Mouse (Mus musculus): ENCODE data around the gene Anapc15-ps.

The Anapc15-ps gene

GRCm38 (mm10) chr10:95689833-95690232, 16.6 kb upstream of the Anapc15-ps start:
- DNase-seq (ENCODE audit: low spot score in 2 of 2): no peak

- no peak for DNase-seq (ENCODE audit: low spot score in 2 of 2)
Measured at GRCm38 (mm10) chr10:95689058-95689457, 15.8 kb upstream of the Anapc15-ps start.

GRCm38 (mm10) chr10:95687558-95688141, 14.4 kb upstream of the Anapc15-ps start:
- no peak for DNase-seq (ENCODE audit: low spot score in 2 of 2)

- no peak for DNase-seq (ENCODE audit: low spot score in 2 of 2)
Measured at GRCm38 (mm10) chr10:95686041-95686440, 12.8 kb upstream of the Anapc15-ps start.

DNA sequence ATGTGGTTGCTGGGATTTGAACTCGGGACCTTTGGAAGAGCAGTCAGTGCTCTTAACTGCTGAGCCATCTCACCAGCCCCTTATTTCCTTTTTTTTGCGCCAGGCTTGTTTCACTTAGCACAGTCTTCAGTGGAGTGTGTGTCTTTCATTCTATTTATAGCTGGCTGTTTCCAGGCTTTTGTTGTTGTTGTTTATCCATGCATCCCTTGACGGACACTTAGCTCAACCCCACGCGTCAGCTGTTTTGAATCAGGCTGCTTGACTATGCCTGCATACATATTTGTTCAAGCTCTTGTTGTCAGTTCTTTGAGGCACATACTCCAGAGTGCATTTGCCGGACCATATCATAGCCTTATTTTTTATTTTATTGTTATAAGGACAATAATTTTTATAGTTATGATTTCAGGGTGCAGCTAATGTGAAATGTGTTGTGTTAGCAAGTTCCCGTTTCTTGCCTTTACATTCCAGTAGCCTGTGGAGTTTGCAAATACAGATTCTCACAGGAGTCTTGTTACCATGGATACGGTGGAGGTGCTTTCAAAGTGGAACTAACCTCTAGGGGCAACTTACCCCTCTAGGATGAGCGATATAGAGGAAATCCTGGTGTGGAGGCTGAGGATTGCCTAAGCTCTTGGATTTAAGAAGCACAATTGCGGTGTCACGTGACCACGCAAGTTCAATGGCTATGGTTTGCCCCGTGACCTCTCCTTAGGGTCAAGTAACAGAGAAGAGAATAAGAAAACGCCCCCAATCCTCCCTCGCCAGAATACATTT, 11.7 kb upstream of the Anapc15-ps start:
- no peak for DNase-seq (ENCODE audit: low spot score in 2 of 2)

DNA sequence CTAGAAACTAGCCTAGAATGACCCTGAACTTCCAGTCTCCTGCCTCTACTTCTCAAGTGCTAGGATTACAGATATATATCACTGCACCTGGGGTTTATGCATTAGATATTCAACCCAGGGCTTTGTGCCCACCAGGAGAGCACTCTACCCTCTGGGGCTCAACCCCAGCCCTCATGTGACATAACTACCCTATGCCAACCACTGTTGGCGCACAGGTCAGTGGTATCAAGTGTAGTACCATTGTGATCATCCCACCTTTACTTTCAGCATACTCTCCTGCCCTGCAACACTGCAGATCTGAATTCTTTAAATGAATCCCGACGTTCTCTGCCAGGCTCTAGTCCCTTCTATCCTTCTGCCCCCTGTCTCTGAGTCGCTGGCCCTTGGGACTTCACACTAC, 11.0 kb upstream of the Anapc15-ps start:
- DNase-seq (ENCODE audit: low spot score in 2 of 2): no peak

DNA sequence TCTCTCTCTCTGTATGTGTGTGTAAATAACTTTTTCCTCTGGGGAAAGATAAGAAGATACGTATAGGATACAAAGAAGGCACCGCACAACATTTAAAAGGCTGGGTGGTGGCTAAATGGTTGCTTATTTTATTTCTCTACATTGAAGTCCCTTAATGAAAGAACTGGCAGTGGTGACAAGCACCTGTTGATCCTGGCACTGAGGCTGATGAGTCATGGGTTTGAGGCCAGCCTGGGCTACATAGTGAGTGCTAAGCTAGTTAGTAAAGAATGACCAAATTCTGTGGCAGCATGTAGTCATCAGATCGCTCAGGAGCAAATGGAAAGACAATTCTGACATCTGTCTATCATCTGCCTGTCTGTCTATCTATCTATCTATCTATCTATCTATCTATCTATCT, 10.5 kb upstream of the Anapc15-ps start:
- no peak for DNase-seq (ENCODE audit: low spot score in 2 of 2)

DNA sequence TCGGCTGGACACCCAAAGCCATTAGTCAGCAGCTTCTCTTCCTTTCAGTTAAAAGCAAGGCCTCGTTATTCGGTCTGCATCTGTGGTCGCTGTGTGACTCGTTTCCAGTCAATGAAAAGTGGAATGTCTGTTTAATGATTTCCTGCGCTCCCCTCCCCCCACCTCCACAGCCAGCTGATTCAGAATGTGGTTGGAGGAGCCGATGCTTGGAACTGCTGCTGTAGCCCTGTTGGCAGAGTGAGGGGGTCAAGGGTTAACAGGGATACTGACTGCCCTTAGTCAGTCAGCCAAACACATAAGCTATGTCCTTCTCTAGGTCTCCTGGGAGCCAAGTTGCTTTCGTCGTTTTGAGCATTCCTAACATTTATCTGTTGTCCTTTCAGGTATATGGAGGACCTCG, 9.7 kb upstream of the Anapc15-ps start:
- no peak for DNase-seq (ENCODE audit: low spot score in 2 of 2)

- no peak for DNase-seq (ENCODE audit: low spot score in 2 of 2)
Measured at GRCm38 (mm10) chr10:95682091-95682740, 9.0 kb upstream of the Anapc15-ps start.

GRCm38 (mm10) chr10:95681481-95681880, 8.2 kb upstream of the Anapc15-ps start:
- DNase-seq (ENCODE audit: low spot score in 2 of 2): no peak

- DNase-seq (ENCODE audit: low spot score in 2 of 2): no peak
Measured at GRCm38 (mm10) chr10:95681058-95681440, 7.8 kb upstream of the Anapc15-ps start.

DNA sequence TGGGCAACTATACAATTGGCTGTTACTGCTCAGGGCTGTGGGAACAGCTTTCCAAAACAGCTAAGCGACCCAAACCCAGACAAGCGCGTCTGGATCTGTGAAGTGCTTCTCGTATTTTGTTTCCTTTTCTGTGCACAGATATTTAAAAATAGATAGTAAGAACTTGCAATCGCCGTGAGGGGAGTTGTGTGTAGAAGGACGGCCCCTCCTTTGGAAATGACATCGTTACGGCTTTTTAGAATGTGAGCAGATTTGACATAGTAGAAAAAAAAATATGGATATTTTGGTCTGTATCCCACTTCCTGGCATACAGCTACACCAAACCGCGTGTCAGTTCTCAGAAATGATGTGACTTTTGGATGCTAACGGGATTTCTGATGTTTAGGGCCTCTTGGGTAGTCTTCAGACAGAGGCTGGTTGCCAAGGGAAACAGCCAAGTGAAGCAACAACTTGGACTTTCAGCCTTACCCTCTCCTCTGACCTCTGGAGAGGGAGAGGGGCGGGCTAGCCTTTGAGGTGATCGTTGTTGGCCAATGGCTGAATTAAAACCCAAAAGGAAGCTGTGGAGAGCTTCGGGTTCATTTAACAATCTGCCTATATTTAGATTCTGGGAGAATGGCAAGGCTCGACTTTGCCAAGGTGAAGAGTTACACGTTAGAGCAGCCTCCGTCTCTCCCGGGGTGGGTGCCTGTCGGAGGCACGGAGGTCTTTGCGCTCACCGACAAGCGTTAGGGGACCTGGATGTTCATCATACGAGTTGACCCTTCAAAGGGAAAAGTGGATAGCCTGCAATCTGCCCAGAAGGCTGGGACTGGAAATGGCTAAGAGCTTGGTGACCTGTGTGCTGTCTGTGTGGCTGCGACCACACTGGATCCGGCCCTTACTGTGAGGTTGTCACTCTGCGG, 7.2 kb upstream of the Anapc15-ps start:
- DNase-seq (ENCODE audit: low spot score in 2 of 2): peak; percentile 43 to 67

DNA sequence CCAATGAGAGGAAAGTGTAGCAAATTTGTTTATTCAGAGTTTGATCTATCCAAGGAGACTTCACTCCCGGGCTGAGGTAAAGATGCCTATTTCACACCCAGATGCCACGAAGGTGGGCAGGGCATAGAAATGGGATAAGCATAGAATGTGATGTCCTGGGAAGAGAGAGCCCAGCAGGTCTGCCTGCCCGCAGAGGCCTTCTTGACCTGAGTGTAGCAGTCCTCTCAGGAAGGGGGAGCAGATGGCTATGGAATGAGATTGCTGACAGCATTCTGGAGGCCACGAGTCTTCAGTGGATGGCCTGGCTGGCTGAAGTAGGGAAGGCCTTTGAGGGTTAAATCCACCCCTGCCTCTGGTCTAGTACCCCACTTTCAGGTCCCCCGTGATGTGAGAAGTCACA, 5.9 kb upstream of the Anapc15-ps start:
- no peak for DNase-seq (ENCODE audit: low spot score in 2 of 2)

- DNase-seq (ENCODE audit: low spot score in 2 of 2): peak in 1 of 2 experiments; percentile 18
Measured at GRCm38 (mm10) chr10:95678661-95679060, 5.4 kb upstream of the Anapc15-ps start.

DNA sequence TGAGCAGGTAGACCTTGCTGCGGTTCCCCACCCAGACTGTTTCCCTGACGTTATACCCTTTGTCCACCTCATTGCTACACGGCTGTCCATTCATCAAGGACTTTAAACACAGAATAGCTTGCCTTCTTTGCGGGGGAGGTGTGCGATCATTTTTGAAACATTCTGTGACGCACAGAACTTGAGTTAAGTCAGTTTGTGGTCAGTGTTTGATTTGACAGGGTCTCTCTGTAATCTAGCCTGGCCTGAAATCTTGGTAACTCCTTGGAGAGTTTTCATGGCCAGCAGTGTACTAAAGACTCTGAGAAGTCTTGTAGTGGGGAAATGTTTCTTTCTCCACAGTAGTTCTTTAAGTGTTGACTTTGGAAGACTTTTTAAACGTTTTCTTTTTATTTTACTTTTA, 5.0 kb upstream of the Anapc15-ps start:
- DNase-seq (ENCODE audit: low spot score in 2 of 2): peak in 1 of 2 experiments; percentile 29

GRCm38 (mm10) chr10:95677356-95678109, 4.3 kb upstream of the Anapc15-ps start:
- DNase-seq (ENCODE audit: low spot score in 2 of 2): peak; percentile 87 to 93

- no peak for DNase-seq (ENCODE audit: low spot score in 2 of 2)
Measured at GRCm38 (mm10) chr10:95676991-95677355, 3.7 kb upstream of the Anapc15-ps start.

- no peak for DNase-seq (ENCODE audit: low spot score in 2 of 2)
Measured at GRCm38 (mm10) chr10:95676387-95676786, 3.1 kb upstream of the Anapc15-ps start.

GRCm38 (mm10) chr10:95670781-95671780, 2.2 kb downstream of the Anapc15-ps start:
- no peak for DNase-seq (ENCODE audit: low spot score in 2 of 2)

- no peak for DNase-seq (ENCODE audit: low spot score in 2 of 2)
Measured at GRCm38 (mm10) chr10:95669872-95670271, 3.4 kb downstream of the Anapc15-ps start.
